Mouse (Mus musculus): ENCODE measurements at regions not wholly inside any gene's neighbourhood (a gene's known extent, or its start where the extent isn't known, plus 50 kb on each side); places are given as distances from the start of the nearest gene placed in this dataset.

GRCm38 (mm10) chr5:41087773-41088172, 620.2 kb downstream of the Rab28 start:
- TF ChIP-seq CTCF (conservative IDR thresholded peaks at IDR 0.05; ENCODE audit: insufficient read depth, insufficient read length, low read depth, low read length) (no peak), POLR2A (IDR thresholded peaks at IDR 0.05; ENCODE audit: low read depth, low read length) (no peak)

All from kidney, adult 2 months (tissue).